Comparison of ENCODE assay signal across 8 mouse cellular contexts in the genomic region with DNA sequence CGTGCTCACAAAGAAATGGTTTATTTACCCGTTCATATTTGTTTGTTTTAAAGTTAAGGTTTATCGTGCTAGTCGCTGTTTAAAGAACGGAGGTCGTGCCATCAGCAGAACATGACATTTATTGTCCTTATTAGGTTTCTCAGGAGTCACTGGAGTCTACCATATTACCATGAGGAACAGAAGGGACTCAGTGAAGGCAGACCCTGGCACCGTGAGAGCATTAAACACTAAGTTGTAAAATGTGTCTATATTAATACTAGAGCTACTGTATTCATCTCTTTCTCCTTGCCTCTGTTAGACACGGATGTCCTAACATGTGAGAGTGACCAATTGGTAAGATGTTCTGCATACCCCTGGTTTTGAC. TPM values are rescaled to one million over a fixed set of nuclear protein-coding genes. Genes with fewer than 3 reads are reported as not detected.
DNase-seq lines count a peak whose midpoint lies in the region; ATAC-seq lines count a peak whose summit lies in the region.

No protein-coding gene starts in this region.

- ATAC-seq in kidney, embryonic 16.5 days (ENCODE audit: low FRiP score, low TSS enrichment), result peak; percentile 47
- ATAC-seq in activated CD4-positive, CD25-positive, alpha-beta regulatory T cell, adult 4 months, result peak; percentile 20
- peak; percentile 41 for ATAC-seq in forebrain, embryonic 14.5 days
- 0 out of 2 replicates have a peak, but pooled peaks have one; percentile 4 for ATAC-seq in liver, embryonic 15.5 days (ENCODE audit: insufficient read depth)
- 0 out of 2 replicates have a peak, but pooled peaks have one; percentile 5 for ATAC-seq in stomach, embryonic 15.5 days (ENCODE audit: insufficient read depth, low FRiP score, low read depth)

- H3K36me3 ChIP-seq in kidney, embryonic 16.5 days (ENCODE audit: insufficient read depth, low read length), result peaks cover 27% of the 10 kb centered on the region
- peaks cover 25% of the 10 kb centered on the region for H3K36me3 ChIP-seq in forebrain, embryonic 14.5 days (ENCODE audit: control insufficient read depth, insufficient read depth, low read length)
- peaks cover 30% of the 10 kb centered on the region for H3K36me3 ChIP-seq in liver, embryonic 15.5 days (replicated peaks)
- peaks cover 23% of the 10 kb centered on the region for H3K36me3 ChIP-seq in stomach, embryonic 15.5 days

- peak overlapping the region; percentile 72 for H3K4me2 ChIP-seq in kidney, embryonic 16.5 days (replicated peaks; ENCODE audit: low read depth, low read length)
- H3K4me2 ChIP-seq in forebrain, embryonic 14.5 days (ENCODE audit: low read length), result peak overlapping the region; percentile 73
- peak overlapping the region; percentile 81 for H3K4me2 ChIP-seq in liver, embryonic 15.5 days
- H3K4me2 ChIP-seq in stomach, embryonic 15.5 days, result peak overlapping the region; percentile 78

- no peaks in the 10 kb centered on the region for H3K9me3 ChIP-seq in kidney, embryonic 16.5 days (ENCODE audit: low read length)
- H3K9me3 ChIP-seq in forebrain, embryonic 14.5 days (replicated peaks; ENCODE audit: control insufficient read depth, low read length), result no peaks in the 10 kb centered on the region
- H3K9me3 ChIP-seq in liver, embryonic 15.5 days (replicated peaks), result no peaks in the 10 kb centered on the region
- H3K9me3 ChIP-seq in stomach, embryonic 15.5 days, result no peaks in the 10 kb centered on the region

- peak overlapping the region; percentile 97 for H3K4me3 ChIP-seq in kidney, embryonic 16.5 days (ENCODE audit: low read length)
- H3K4me3 ChIP-seq in forebrain, embryonic 14.5 days (ENCODE audit: low read depth, low read length), result peak overlapping the region; percentile 90
- H3K4me3 ChIP-seq in liver, embryonic 15.5 days (replicated peaks), result peak overlapping the region; percentile 79
- peak overlapping the region; percentile 96 for H3K4me3 ChIP-seq in stomach, embryonic 15.5 days (replicated peaks)

- H3K4me1 ChIP-seq in kidney, embryonic 16.5 days (ENCODE audit: insufficient read depth, low read length), result peaks cover 5% of the 10 kb centered on the region
- H3K4me1 ChIP-seq in forebrain, embryonic 14.5 days (ENCODE audit: control insufficient read depth, insufficient read depth, low read length), result 0 out of 2 replicates have a peak, but pooled peaks cover 3% of the 10 kb centered on the region
- H3K4me1 ChIP-seq in liver, embryonic 15.5 days (replicated peaks), result peaks cover 14% of the 10 kb centered on the region
- peaks cover 3% of the 10 kb centered on the region; the same call in 1 of the 2 replicates for H3K4me1 ChIP-seq in stomach, embryonic 15.5 days

- no peak for DNase-seq in kidney, adult 9 months
- DNase-seq in forebrain, embryonic 14.5 days (ENCODE audit: low spot score), result no peak
- no peak for DNase-seq in right cerebral cortex, postnatal 36 days (ENCODE audit: low spot score in 2 of 2)
- no peak for DNase-seq in gastrocnemius, postnatal 4 days (ENCODE audit: low spot score in 2 of 2)

- 12% methylated on average over 8 of the region's 8 CpGs for WGBS in kidney, embryonic 16.5 days
- 17% methylated on average over 8 of the region's 8 CpGs for WGBS in forebrain, embryonic 14.5 days
- 14% methylated on average over 8 of the region's 8 CpGs for WGBS in liver, embryonic 15.5 days (ENCODE audit: insufficient replicate concordance)
- 11% methylated on average over 8 of the region's 8 CpGs for WGBS in stomach, embryonic 15.5 days

- H3K9ac ChIP-seq in kidney, embryonic 16.5 days (replicated peaks; ENCODE audit: low read length), result peak overlapping the region; percentile 97
- H3K9ac ChIP-seq in forebrain, embryonic 14.5 days (ENCODE audit: low read length), result peak overlapping the region; percentile 77
- peak overlapping the region; percentile 68; the same call in 1 of the 2 replicates for H3K9ac ChIP-seq in liver, embryonic 15.5 days
- H3K9ac ChIP-seq in stomach, embryonic 15.5 days, result no peak overlapping the region; the same call in 1 of the 2 replicates

- no peak overlapping the region for H3K27ac ChIP-seq in kidney, embryonic 16.5 days (ENCODE audit: low read length)
- no peak overlapping the region; the same call in 1 of the 2 replicates for H3K27ac ChIP-seq in forebrain, embryonic 14.5 days (ENCODE audit: low read depth, low read length)
- no peak overlapping the region for H3K27ac ChIP-seq in liver, embryonic 15.5 days (replicated peaks)
- H3K27ac ChIP-seq in stomach, embryonic 15.5 days, result no peak overlapping the region

- H3K27me3 ChIP-seq in kidney, embryonic 16.5 days (ENCODE audit: insufficient read depth, low read length), result no peaks in the 10 kb centered on the region
- no peaks in the 10 kb centered on the region for H3K27me3 ChIP-seq in forebrain, embryonic 14.5 days (replicated peaks; ENCODE audit: control insufficient read depth, insufficient read depth, low read length)
- no peaks in the 10 kb centered on the region for H3K27me3 ChIP-seq in liver, embryonic 15.5 days
- H3K27me3 ChIP-seq in stomach, embryonic 15.5 days (replicated peaks), result no peaks in the 10 kb centered on the region

RNA-seq across cellular contexts. Expression of a gene that starts 0.3 kb away (rescaled TPM):
- polyA plus RNA-seq in kidney, embryonic 16.5 days (2015; fragmentation: Nextera tagmentation; extraction: Ambion mirVana), result 84.4 and 85.7 TPM in 2 replicates
- 10 to 100 TPM; 46.6 to 48.6 TPM for polyA plus RNA-seq in activated CD4-positive, CD25-positive, alpha-beta regulatory T cell, adult 4 months (2017; shearing (Covaris generic))
- polyA plus RNA-seq in forebrain, embryonic 14.5 days (2014; fragmentation: Nextera tagmentation; extraction: Ambion mirVana), result 92.9 and 102 TPM in 2 replicates
- polyA plus RNA-seq in liver, embryonic 15.5 days (2015; fragmentation: Nextera tagmentation; extraction: Ambion mirVana), result 23.7 and 24.0 TPM in 2 replicates
- polyA plus RNA-seq in stomach, embryonic 15.5 days (2015; fragmentation: Nextera tagmentation; extraction: Ambion mirVana), result 64.4 and 65.8 TPM in 2 replicates
- total RNA-seq in gastrocnemius, postnatal 4 days (2021), result 10 to 100 TPM; 25.6 to 28.6 TPM

RNA-seq across cellular contexts. Expression of a gene that starts 31.1 kb away (rescaled TPM):
- polyA plus RNA-seq in kidney, embryonic 16.5 days (2015; fragmentation: Nextera tagmentation; extraction: Ambion mirVana), result not detected in 2 replicates
- not detected for polyA plus RNA-seq in activated CD4-positive, CD25-positive, alpha-beta regulatory T cell, adult 4 months (2017; shearing (Covaris generic))
- not detected in 2 replicates for polyA plus RNA-seq in forebrain, embryonic 14.5 days (2014; fragmentation: Nextera tagmentation; extraction: Ambion mirVana)
- not detected in 2 replicates for polyA plus RNA-seq in liver, embryonic 15.5 days (2015; fragmentation: Nextera tagmentation; extraction: Ambion mirVana)
- polyA plus RNA-seq in stomach, embryonic 15.5 days (2015; fragmentation: Nextera tagmentation; extraction: Ambion mirVana), result not detected in 2 replicates
- not detected for total RNA-seq in gastrocnemius, postnatal 4 days (2021)

RNA-seq across cellular contexts. Expression of a gene that starts 39.8 kb away (rescaled TPM):
- polyA plus RNA-seq in kidney, embryonic 16.5 days (2015; fragmentation: Nextera tagmentation; extraction: Ambion mirVana), result 0.92 and 1.1 TPM in 2 replicates
- polyA plus RNA-seq in activated CD4-positive, CD25-positive, alpha-beta regulatory T cell, adult 4 months (2017; shearing (Covaris generic)), result not detected
- 0.30 TPM in 1 of 2 replicates, not detected in the other for polyA plus RNA-seq in forebrain, embryonic 14.5 days (2014; fragmentation: Nextera tagmentation; extraction: Ambion mirVana)
- polyA plus RNA-seq in liver, embryonic 15.5 days (2015; fragmentation: Nextera tagmentation; extraction: Ambion mirVana), result 3.2 and 5.4 TPM in 2 replicates
- 9.6 and 15.6 TPM in 2 replicates for polyA plus RNA-seq in stomach, embryonic 15.5 days (2015; fragmentation: Nextera tagmentation; extraction: Ambion mirVana)
- total RNA-seq in gastrocnemius, postnatal 4 days (2021), result not detected
